Mouse (Mus musculus): ENCODE measurements around the gene Six2.
"Not testable (repeated sequence)": the region's sequence is repeated elsewhere in the genome, so short reads cannot be mapped to it uniquely, and the experiment has no call there.

Gene Six2

DNA sequence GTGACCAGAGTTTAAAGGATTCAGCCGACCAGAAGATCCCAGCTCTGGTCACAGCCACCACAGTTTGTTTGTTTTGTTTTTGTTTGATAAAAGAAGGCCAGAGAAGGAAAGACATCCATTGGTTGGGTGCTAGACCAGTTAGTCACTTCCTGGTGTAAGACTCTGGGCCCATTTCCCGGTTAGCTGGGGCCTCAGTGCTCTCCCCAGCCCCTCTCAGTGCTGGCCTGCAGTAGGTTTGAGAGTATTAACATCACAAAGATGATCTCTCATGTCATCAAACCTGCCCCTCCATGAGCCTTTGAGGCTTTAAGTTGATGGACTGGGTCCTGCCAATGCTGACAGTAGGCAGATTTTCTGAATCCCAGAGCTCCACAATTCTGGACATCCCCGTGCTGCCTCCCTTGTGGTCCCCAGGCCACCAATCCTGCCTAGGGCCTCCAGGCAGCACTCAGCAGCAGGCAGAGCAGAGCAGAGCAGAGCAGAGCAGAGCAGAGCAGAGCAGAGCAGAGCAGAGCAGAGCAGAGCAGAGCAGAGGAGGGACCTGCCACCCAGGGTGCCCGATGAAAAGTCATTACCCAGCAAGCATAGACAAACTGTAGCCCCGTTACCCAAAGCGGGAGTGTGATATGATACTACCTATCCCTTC lies 2.4 kb upstream of the Six2 start:
- DNase-seq (ENCODE audit: low read depth, low spot score) = no peak

DNA sequence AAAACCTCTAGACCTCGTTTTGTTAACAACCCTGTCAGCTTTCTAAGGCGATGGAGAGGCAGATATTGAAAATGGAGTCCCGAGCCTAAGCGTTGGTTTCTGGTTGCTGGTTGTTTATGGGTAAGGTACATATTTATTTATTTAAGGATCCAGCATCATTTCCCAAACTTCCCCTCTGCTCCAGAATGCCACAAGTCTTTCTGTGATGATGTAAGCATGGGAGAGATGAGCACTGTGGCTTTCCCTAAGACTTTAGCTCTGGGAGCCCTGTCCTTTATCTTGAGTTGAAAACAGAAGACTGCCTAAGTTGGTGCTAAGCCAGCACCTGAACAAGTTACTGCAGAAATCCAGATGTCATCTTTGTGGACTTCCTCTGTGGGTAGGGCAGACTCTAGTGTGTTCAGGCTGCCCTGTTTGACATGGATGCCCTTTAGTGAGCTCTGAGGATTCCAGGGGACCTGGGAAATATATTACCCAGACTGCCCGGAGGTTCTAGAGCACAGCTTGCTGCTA lies 1.8 kb upstream of the Six2 start:
- no peak for DNase-seq (ENCODE audit: low read depth, low spot score)

DNA sequence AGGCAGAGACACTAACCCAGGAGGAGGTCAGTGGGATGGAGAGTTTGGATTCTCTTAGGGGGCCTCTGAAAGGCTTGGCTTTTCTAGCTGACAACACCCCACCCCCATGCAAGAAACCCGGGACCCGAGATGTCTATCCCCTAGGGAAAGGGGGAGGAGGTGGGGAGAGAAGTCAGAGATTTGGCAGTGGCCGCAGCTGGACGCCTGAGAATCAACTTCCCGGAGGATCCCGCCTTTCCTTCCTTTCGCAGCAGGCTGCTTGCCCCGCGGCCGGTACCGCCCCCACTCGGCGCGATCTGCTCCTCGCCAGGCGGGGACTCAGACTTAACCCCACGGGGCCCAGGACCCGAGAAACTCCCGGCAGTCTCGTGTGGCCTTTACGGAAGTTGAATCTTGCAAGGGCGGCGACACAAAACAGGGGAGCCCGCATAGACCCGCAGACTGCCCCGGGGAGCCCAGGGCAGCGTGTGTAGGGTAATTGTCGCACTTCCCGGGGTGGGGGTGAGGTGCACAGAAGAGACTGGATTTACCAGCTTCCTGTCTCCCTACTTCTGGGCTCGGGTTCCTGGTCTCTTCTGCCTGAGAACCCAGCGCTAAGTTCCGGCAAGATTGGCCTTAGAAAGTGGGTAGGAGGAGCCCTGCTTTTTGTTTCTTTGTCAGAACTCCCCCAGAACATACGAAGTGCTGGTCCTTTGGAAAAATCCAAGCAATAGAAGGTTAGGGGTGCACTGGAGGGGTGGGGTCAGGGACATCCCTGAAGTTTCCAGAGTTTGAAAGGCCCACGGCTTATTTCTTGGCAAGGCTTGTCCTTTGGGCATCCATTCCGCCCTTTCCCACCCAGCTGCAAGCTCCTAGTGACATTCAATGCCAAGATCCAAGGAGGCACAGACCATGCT lies 1.1 kb upstream of the Six2 start:
- no peak for DNase-seq (ENCODE audit: low read depth, low spot score)

DNA sequence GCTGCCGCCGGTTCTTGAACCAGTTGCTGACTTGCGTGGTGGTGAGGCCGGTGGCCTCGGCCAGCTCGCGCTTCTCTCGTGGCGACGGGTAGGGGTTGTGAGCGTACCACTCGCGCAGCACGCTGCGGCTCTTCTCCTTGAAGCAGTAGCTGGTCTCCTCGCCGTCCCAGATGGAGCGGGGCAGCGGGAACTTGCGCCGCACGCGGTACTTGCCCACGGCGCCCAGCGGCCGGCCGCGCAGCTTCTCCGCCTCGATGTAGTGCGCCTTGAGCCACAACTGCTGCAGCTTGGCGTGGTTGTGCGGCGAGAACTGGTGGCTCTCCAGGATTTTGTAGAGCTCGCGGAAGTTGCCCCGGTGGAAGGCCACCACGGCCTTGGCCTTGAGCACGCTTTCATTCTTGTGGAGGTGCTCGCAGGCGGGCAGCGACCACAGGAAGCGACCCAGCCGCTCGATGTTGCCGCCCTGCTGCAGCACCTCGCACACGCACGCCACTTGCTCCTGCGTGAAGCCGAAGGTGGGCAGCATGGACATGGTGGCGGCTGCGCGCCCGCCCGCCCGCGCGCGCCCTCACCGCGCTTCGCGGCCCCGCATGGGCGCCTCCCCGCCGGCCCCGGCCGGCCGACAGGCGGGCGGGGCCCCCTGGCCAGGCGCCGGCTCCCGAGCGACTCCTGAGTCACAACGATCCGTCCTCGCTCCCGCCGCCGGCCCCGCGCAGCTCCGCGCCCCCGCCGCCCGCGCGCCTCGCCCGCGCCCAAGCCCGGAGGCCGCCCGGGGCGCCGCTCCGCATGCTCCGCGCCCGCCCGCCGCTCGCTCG lies 446 bp downstream of the Six2 start:
- no peak for DNase-seq (ENCODE audit: low read depth, low spot score)

DNA sequence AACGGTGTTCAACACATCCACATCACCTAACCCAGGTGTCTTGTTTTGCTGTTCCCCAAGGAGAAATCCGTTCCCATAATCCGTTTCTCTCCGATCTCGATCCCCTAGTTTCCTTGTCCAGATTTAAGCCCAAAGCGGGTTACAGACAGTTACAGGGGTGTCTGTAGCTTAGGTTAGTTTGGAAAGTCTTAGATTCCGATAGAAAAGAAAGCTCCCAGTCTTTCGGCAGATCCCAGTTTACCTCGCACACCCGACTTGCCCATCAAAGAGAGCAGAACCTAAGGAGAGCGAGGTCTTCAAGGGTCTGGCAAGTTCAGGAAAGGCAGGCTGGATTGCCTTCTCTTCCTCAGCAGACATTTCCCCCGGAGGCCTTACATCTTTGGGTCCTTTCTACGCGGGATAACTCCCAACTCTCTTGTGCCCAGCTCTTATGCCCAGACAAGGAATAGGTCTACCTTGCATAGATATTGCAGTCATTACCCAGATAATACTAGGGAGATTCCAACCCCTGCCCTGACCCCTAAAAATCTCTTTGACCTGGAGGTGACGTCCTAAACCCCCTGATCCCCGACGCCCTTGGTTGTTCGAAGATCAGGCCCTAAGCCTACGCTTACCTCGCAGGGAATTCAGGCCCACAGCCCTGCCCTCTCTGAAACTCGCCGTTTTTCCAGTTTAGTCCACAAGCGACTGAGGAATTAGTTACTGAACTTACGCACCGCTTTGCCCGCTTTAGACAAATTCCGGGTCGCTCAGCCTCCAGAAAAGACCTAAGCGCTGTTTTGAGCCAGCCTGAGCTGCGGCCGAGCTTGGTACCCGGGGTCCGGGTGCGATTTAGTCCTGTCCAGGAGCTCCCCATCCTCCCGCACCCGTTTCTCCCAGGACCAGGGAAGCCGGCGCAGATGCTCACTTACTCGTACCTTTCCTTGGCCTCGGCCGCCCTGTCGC lies 1.3 kb downstream of the Six2 start:
- DNase-seq (ENCODE audit: low read depth, low spot score) = no peak

DNA sequence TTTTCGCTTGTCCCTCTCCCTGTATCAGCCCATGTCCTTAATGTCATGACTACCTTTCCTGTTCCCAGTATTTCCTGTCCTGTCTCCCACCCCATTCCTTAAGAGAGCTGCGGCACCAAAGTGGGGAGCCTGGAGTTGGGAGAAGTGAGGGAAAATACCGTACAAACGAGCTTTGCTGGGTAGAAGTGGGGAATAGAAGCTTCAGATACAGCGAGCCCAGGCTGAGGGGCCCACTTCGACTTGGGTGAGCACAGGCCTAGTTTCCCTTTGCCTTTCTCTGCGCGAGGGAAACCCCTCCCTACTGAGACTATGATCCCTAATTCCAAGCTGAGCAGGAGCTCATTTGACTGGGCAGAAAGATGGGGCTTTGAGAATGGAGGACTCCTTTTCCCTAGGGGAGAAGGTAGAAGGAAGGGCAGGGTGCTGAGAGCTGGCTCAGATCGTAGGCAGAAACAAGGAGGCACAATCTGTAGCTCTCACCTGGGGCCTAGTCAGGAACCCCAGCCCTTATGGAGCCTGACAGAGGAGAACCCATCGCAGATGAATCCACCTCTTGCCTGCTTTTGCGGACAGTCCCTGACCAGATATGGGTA lies 2.3 kb downstream of the Six2 start:
- no peak for DNase-seq (ENCODE audit: low read depth, low spot score)

DNA sequence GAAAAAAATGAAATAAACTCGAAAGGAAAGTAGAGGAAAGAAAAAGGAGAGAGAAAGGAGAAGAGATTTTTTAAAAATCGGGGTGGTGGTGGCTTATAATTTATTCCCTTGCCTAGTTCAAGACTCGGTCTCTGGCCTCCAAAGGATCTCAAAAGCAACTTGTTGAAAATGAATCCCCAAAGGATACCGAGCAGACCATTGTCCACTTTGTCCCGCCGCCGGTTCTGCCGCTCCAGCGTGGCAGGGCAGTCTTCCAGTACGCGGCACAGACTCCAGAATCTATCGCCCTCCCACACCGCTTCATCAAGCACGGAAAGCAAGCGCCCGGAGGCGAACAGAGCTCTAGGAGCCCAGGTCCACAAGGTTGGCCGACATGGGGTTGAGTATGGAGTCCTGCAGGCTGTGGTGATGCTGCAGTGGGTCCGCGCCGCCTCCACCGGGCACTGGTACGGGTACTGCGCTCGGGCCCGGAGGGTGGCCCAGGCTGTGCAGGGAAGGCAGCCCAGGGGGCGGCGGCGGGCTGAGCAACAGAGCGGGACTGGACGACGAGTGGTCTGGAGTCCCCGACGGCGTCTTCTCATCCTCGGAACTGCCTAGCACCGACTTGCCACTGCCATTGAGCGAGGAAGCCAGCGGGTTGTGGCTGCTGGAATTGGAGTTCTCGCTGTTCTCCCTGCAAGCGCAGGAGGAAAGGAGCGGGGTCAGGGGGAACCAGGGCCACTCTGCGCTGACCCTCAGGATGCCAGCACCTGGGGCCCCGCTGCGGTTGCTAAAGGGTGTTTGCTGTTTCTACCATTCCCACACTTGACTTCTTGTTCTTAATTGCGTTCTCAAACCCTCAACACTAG lies 3.0 kb downstream of the Six2 start:
- no peak for DNase-seq (ENCODE audit: low read depth, low spot score)

DNA sequence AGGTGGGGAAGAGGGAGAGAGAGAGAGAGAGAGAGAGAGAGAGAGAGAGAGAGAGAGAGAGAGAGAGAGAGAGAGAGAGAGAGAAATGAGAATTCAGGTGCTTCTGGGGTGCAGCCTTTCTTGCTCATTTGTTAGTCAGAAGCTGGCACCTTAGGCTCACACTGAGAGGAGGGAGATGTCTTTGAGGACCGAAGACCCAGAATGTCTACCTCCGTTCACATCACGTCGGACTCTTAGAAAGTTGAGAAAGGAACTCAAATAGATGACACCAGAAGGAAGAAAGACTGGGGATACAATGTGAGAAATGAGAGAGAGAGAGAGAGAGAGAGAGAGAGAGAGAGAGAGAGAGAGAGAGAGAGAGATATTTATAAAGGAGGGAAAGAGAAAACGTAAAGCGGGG lies 3.6 kb downstream of the Six2 start:
- DNase-seq (ENCODE audit: low read depth, low spot score) = not testable (repeated sequence)

DNA sequence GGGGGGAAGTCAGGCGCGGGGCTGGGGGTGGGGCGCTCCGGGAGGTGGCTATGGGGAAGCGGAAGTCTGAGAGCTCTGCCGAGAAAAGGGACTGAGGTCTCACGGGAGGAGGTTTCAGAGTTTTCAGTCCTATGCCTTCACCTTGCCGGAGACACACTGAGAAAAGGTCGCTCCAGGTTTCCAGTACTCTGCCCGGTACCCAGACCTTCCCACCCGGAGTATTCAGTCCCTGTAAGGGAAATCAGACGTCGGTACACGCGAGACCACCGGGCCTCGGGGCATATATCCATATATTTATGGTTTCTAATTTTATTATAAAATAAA lies 4.1 kb downstream of the Six2 start:
- DNase-seq (ENCODE audit: low read depth, low spot score) = no peak

DNA sequence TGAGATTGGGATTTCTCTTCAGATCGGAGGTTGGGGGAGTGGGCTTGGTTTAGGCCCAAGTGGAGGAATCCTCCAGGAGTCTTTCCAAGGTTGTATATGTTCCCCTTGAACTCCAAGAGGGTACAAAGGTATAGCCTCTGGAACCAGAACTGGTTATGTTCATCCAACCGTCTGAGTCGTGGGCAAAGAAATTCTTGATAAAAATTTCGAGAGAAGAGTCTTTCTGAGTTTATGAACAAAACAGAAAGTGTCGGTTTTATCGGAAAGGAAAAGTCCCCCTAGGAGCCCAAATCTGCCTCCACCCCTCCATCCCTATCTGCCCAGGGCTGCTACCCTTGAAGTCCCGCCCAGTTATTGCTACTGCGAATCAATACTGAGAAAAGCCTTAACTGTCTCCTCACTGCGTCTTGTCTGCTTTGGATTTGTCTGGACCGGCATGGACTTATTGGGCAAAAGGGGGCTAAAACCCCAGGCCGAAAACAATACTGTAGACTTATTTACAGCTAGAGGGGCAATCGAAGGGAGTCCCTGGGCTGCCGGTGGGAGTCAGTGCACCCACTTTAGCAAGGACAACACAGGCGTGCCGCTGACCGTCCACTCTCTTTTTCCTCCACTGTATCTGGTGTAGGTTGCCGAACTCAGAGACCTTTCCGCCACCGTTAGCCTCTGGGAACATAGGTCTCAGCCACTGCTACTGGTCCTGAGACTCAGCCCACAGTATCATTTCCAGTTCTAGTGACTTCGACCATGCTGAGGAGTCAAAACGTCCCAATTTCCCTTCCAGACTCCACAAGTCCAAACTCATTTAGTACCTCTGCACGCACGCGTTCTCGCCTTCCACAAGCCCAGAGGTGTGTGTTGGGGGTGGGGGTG lies 4.7 kb downstream of the Six2 start:
- DNase-seq (ENCODE audit: low read depth, low spot score) = no peak

DNA sequence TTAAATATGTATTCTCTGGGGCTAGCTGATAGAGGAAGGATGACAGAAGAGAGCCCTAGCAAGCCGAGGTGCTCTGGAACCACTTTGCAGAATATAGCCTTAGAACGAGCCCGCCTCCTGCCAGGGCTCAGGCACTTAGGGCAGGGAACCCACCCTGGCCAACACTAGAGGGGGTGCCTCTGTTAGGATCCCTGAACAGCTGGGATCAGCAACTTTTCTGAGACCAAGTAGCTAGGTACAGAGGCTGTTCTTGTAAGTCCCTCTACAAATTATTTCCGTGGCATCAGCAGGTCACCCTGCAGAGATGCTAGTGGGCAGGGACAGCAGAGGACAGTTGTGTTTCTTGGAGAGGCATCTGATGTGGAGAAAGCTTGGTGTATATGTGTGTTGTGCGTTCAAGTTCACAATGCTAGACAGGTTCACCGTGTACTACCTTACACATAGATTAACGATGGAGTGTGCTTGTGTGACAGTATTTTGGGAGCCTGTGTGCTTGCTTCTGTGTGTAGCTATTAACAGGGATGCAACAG lies 5.8 kb downstream of the Six2 start:
- DNase-seq (ENCODE audit: low read depth, low spot score) = no peak

DNA sequence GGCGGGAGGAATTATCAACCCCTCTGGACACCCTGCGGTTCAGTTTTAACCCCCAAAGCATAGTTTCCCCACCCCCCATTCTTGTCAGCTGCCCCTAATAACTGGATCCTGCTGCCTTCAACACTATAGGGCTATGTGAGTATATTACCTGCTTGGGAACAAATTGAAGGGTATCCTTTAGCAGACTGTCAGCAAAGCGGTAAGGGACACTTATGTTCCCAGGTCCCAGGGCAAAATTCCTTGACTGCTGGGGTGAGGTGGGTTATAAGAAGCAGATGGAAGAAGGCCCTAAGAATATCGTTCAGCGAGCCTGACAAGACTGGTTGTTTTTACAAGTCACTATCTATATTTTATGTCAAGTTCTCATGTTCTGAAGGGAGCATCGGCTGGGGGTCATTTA lies 6.3 kb downstream of the Six2 start:
- DNase-seq (ENCODE audit: low read depth, low spot score) = no peak

DNA sequence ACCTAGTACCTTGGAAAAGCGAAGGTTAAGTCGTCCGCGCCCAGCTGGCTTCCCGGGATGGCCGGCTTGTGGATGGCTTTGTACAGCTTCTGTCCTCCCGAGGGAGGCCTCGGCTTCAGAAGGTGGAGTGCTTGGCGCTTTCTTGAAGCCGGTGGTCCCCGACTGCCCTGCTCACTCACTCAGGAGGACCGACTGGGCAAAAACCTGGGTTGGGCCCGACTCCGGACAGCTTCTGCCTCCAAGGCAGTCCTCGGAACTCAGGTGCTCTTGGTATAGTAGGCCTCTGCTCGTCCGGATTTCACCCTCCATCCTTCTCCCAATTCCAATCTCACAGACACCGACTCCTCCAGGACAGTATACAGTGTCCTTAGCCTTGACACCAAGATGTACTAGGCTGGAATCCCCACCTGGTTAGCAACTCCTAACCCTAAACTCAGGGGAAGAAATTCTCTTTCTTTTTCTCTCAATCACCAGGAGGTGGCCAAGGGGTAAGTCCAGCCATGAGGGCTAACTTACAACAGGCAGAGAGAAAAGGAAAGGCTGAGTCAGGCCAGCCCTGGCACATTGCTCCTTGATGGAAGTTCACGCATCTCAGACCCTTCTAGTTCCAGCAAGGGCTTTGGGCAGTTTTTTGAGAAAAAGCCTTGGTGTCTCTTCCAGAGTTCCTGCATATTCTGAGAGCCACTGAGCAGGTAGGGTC lies 7.1 kb downstream of the Six2 start:
- no peak for DNase-seq (ENCODE audit: low read depth, low spot score)

DNA sequence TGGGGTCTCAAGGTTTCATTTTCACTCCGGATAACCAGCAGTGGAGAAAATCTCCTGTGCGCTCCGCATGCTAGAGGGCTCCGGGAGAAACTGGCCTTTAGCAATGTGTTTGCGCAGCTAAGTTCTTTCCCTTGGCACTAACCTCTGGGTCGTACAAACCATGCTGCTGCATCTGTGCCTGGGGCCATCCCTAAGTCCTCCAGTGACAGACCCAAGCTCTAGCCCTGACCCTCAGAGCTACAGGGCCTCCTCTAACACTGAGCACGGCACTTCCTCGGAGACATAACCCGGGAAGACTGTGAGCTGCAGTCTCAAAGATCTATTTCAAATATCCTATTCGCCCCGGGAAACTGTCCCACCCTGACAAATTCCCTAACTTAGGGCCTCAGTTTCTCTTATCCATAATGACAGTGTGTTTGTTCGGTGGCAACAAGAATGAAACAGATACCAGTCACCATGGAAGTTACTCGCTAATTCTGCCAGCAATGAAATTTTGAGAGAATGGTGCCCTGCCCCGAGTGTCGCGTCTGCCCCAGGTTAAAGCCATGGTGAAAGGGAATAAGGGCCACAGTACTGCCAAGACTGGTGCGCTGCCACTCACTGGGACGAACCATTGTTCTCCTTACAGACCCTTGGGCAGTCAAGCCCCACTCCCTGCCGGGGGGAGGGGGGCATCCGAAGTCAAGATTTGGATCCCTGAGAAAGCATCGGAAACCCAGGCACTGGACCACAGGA lies 7.8 kb downstream of the Six2 start:
- DNase-seq (ENCODE audit: low read depth, low spot score) = no peak

DNA sequence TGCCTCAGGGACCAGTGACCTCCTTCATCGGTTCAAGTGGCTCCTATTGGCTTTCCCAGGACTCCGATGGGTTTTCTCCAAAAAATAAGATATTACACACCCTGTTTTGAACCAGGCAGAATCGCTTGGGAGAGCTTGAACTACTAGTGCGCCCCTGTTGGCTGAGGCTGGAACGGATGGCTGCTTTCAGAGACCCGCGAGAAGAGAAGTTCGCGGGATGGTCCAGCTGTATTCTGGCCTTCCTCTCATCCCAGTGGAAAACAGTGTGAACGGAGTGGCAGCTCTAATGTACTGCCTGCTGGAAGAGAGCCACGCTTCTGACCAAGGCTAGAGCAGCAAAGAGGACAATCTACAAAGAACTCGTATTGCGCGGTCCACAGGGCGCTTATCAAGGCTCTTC lies 8.4 kb downstream of the Six2 start:
- DNase-seq (ENCODE audit: low read depth, low spot score) = no peak

DNA sequence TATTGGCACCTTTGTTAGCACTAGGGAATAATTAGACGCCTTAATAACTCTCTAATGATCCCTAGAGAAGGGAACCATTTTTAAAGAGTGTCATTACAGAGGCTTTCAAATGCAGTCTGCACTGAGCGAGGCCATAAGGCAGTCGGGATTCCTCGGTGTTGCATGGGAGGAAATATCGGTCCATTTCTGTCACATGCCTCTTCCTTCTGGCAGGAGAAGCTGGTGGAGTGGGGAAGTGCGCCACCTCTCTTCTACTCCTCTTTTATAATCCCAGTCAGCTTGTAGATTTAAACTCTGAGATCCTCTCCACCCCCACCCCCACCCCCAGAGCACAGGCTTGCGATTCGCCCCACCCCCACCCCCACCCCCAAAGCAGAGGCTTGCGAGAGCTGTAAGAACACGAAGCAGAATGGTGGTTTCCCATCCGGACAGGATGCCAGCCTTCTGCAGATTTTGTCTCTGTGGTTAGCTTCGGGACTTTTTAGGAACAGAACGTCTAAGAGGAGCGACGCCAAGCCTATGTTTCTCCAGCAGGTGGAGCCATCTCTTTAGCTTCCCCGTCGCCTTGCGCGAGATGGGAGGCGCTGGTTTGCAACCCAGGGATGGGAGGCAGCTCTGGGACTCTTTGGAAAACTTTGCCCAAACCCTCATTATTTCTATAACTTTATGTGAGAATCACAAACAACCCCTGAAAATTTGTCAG lies 23.3 kb downstream of the Six2 start:
- peak; percentile 88 for DNase-seq (ENCODE audit: low read depth, low spot score)

DNA sequence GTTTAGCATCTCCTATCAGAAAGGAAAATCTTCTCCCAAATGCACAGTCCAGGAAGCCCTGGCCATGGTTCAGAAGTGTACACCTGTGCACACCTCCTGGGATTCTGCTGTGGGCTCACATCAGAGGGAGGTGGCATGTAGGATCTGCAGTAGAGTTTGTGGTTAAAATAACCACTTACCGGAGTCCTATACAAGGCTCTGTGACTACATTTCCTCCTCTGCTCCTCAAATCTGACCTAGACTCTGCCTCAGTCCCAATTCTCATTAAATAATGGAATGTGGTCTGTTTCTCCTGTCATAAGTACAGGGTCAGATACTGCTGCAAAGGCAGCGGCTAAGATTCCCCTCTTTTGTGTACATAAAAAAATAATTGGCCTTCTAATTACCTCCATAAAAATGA lies 23.9 kb downstream of the Six2 start:
- DNase-seq (ENCODE audit: low read depth, low spot score) = no peak

Measured in 3T3-L1 (cell line).